Mouse (Mus musculus) gastrocnemius, postnatal 25 days (tissue): ENCODE results near the gene Grm8. TPM values are rescaled to one million over a fixed set of nuclear protein-coding genes. Genes with fewer than 3 reads are reported as not detected.

Experiments
- microRNA-seq, 2 experiments: library from miRNA; unstranded; fragments of <30 nt; microRNA quantifications; one replicate each; pipeline ENCODE4 v1.2.0; 2021; ENCODE audit warnings: borderline replicate concordance in 2 of 2
- total RNA-seq, 2 experiments: library from RNA; stranded (reverse); gene quantifications; 1 replicate in 1 of 2; 2 replicates in 1 of 2; pipeline ENCODE4 v1.2.3; 2021

The Grm8 gene
- total RNA-seq, 2 experiments from 2014 or later, result 0.24 to 0.38 TPM

Small RNAs within 50 kb of the gene (microRNA-seq; reads per million reads assigned to microRNA genes)
- 3.7 to 8.2 reads per million in 2 experiments for gene Mir592
